In genomic region chr8:110767261-110767660, GRCm38 (mm10) we compare ENCODE assay signal across 17 mouse cellular contexts. TPM values are rescaled to one million over a fixed set of nuclear protein-coding genes. Genes with fewer than 3 reads are reported as not detected.
"Had no signal": no experiment of that assay in that cellular context is flagged by ENCODE, and none has a peak within 500 bp of the region (broad histone marks: within the 10 kb centered on the region; RNA-seq: fewer than 3 reads in every experiment).

No protein-coding gene starts in this region.

- H3K27me3 ChIP-seq: lung, embryonic 15.5 days; midbrain, embryonic 13.5 days; midbrain, embryonic 15.5 days; neural tube, embryonic 12.5 days; stomach, embryonic 15.5 days had no signal

- ATAC-seq: lung, postnatal 0 days; midbrain, embryonic 13.5 days; midbrain, embryonic 15.5 days had no signal

- H3K27ac ChIP-seq: lung, embryonic 15.5 days; macrophage; midbrain, embryonic 13.5 days; midbrain, embryonic 15.5 days; neural tube, embryonic 12.5 days; stomach, embryonic 15.5 days; stomach, postnatal 0 days had no signal

- H3K4me1 ChIP-seq: lung, embryonic 15.5 days; midbrain, embryonic 13.5 days; midbrain, embryonic 15.5 days; neural tube, embryonic 12.5 days had no signal

- DNase-seq: lung, adult 2 months; lung, postnatal 14 days; lung, postnatal 36 days; right cerebral cortex, postnatal 14 days; thymus, adult 2 months; thymus, postnatal 25 days; thymus, postnatal 4 days had no signal

- H3K9ac ChIP-seq: lung, embryonic 15.5 days; midbrain, embryonic 13.5 days; midbrain, embryonic 15.5 days; neural tube, embryonic 12.5 days; stomach, embryonic 15.5 days had no signal

- H3K4me3 ChIP-seq: lung, embryonic 15.5 days; megakaryocyte, embryonic 14.5 days; midbrain, embryonic 13.5 days; midbrain, embryonic 15.5 days; neural tube, embryonic 12.5 days; stomach, embryonic 15.5 days had no signal

- H3K36me3 ChIP-seq: lung, embryonic 15.5 days; midbrain, embryonic 13.5 days; midbrain, embryonic 15.5 days; neural tube, embryonic 12.5 days; stomach, embryonic 15.5 days had no signal

- H3K9me3 ChIP-seq: lung, embryonic 15.5 days; megakaryocyte, embryonic 14.5 days; midbrain, embryonic 13.5 days; midbrain, embryonic 15.5 days; neural tube, embryonic 12.5 days; stomach, embryonic 15.5 days had no signal

- H3K4me2 ChIP-seq: lung, embryonic 15.5 days; midbrain, embryonic 11.5 days; midbrain, embryonic 13.5 days; midbrain, embryonic 15.5 days; neural tube, embryonic 12.5 days; stomach, embryonic 15.5 days had no signal

RNA-seq across cellular contexts. Expression of gene Il34, which starts 38.5 kb away (rescaled TPM):
- polyA plus RNA-seq: macrophage had no signal
